Mouse (Mus musculus): Measurements from ENCODE around the gene Adm2.

Gene Adm2

DNA sequence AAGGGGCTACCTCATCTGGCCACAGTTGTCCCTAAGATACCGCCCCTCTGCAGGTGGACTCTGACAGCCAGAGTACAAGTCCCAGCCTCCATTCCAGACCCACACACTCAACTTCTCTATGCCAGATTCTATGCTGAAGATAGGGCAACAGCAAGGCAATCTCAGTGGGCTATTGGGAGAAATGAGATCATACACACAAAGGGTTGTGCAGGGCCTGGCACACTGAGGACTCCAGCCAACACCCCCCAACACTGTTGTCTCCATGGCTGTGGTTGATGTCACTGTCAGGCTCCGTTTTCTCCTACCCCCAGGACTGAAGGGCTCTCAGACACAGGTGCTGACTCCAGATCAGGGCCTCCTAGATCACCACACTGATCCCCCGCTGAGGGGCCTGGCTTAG, 8.4 kb upstream of the Adm2 start:
- no peak for DNase-seq

DNA sequence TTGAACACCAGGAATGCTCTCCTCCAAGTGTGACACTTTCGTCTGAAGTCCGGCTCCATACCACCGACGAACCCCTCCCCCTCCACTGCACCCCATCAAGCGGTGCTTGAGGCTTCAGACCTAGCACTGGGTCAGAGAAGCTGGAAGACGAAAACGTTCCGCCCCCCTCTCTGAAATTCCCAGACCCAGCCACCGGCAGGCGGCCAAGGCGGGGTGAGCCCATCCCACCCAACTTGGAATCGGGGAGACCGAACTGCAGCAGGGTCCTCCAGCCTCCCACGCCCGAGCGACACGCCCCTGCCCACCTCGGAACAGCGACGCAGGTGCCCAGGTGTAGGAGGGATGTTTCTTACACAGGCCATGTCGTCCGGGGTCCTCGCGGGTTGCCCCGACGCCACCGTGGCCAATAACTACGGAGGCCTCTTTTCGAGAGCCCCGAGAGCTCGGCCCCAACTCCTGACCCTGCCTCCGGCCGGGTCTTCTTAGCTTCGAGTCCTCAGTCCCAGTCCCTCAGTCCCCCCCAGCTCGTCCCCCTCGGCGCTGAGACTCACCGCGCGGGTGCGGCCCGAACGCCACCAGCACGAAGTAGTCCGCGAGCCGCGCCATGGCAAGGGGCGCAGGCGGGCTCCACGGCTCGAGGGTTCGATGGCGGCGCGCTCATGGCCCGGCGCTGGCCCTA, 7.9 kb upstream of the Adm2 start:
- peak; percentile 57 for DNase-seq

DNA sequence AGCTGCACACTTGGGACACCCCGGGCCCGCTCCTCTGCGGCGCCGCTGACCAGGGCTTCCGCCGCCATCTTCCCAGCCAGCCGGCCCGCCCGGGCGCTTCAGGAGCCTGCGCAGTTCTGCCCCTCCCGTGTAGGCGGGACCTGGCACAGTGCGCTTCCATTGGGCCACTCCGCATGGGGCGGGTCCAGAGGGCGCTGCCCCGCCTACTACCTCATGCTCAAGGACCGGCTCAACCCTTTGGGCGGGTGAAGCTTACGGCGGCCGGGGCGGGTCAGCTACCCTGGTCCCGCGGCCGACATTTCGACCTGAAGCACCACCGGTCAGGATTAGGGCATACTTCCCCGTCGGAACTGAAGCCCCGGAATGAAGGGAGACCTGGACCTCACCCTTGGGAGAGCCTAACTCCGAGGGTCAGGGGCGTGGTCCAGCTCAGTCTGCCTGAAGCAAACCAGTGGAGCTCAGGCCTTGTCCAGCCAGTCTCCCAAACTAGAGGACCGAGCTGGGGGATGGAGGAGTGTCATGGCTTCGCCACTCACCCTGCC, 7.3 kb upstream of the Adm2 start, which contains the start of gene Sbf1:
Sbf1 (minus strand) TSS at position 122 of the 542 bp plus-strand sequence.
- DNase-seq, result peak; percentile 97

DNA sequence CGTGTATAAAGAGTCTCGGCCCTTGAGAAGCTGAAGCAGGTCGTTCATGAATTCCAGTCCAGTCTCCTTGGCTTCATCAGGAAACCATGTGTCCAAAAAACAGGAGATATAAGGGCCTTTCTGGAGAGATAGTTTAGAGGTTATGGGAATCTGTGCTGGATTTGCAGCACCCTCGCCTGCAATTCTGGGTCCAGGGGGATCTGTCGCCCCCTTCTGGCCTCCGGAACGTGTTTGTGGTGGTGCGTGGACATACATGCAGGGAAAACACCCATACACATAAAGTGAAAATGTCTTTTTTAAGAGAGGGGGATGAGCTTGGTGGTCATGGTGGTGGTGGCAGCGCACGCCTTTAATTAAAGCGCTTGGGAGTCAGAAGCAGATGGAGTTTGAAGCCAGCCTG, 6.4 kb upstream of the Adm2 start:
- DNase-seq, result peak; percentile 56

DNA sequence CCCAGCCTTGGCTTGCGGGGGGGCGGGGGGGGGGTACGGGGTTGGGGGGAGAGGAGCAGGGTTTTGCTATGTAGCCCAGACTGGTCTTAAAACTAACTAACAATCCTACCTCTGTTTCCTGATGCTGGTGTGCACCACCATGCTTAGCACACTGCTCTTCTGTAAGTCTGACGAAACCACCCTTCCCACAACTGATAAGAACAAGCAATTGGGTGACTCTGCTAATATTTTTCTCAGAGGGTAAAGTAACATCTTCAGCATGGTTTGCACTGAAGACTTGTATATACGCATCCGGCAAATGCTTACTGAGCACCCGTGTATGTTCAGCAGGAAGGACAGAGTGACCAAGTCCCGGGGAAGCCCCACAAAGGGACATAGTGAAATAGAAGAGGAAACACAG, 1.3 kb upstream of the Adm2 start:
- no peak for DNase-seq

DNA sequence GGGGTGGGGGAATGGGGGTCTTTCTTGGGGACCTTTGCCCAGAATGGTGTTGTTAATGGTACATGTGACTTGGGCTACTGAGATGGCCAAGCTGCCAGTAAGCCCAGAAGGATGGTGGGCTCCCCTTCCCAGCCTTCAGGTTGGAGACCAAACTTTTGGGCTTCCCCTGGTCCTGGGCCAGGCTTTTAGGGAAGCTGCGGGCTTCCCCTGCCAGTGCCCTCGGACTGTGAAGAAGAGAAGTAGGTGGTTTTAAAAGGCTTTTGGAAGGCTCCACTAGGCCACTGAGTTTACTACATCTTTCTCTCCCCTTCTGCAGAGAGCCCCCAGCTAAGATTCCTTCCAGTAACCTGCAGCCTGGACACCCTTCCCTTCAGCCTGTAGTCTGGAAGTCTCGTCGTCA, 1.1 kb downstream of the Adm2 start:
- no peak for DNase-seq

DNA sequence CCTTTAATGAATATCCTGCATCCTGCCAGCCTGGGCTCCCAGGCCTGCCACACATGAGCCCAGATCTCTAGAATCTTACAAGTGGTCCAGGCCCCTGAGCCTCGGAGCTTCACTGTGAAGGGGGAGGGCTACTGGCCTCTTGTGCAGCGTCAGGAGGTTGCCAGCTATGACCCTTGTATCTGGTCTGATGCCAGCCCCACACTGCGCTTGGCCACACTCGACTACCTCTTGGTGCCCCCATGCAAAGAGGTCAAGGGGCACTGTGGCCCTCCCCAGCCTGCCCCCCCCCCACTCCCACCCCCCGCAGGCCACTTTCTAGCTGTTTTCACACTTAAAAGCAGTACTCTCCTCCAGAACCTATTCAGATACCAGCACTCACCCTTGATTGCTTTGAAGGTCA, 3.9 kb downstream of the Adm2 start:
- no peak for DNase-seq

DNA sequence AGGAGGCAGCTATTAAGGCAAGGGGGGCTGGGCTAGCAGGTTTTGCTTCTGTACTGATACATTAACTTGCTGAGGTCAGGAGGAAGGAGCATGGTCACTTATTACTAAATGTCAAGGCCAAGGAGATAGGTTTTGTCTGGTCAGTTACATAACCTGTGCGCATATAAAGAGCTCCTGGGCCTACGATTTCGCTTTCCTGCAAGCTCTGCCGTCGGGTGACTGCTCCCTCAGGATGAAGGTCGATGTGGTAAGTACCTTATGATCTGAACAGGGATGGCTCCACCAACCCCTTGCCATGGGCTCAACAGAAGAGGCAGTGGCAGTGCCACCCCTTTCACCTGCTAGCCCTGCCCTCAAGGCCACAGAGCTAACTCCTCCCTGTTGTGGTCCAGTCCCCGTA, 11.8 kb downstream of the Adm2 start, which contains the start of gene Miox:
Miox (plus strand) TSS at position 128 of the 400 bp plus-strand sequence.
- no peak for DNase-seq

DNA sequence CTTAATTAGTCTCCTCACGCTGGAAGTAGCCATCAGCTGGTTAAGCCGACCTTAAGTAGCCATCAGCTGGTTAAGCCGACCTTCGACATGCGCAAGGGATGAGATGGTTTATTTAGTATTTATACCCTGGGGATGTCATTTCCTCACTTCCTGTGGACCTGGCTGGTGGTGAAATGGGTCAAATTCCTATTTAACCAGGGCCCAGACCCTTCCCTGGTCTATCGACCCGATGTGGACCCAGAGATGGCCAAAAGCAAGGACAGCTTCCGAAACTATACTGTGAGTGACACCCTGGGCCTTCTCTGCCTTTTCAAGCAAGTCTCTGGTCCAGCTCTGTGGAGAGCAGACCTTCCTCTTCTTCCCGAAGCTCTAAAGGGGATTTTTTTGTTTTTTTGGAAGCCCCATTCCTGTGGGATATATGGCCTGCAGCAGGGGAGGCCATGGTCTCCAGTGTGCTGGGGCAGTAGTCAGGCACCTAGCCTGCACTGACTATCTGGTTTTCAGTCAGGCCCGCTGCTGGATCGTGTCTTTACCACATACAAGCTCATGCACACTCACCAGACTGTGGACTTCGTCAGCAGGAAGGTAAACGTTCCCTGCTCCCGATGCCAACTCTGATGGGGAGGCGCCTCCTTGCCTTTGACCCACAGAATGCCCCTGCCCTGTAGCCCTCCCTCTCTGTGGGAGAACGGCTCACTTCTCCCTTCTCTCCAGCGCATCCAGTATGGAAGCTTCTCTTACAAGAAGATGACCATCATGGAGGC, 12.4 kb downstream of the Adm2 start:
- no peak for DNase-seq

DNA sequence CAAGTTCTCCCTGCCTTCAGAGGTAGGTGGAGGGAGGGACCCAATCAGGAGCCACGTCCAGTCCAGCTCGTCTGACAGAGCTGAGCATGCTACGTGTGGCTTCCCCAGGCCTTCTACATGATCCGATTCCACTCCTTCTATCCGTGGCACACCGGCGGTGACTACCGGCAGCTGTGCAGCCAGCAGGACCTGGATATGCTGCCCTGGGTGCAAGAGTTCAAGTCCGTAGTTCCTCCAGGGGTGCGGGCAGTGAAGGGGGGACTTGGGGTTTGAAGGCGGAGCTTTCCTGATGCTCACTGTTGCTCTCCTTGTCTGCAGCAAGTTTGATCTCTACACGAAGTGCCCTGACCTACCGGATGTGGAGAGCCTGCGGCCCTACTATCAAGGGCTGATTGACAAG, 13.9 kb downstream of the Adm2 start:
- no peak for DNase-seq

DNA sequence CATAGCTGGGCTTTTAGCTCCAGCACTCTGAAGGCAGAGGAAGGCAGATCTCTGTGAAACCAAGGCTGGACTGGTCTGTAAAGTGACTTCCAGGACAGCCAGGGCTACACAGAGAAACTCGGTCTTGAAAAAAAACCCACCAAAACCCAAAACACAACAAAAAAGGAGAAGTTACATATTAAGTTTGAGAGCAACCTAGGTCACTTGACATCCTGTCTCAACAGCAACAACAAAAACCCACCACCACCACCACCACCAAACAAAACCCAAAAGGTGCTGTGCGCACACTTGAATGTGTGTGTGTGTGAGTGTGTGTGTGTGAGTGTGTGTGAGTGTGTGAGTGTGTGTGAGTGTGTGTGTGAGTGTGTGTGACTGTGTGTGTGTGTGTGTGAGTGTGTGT, 17.2 kb downstream of the Adm2 start:
- DNase-seq, result no peak

DNA sequence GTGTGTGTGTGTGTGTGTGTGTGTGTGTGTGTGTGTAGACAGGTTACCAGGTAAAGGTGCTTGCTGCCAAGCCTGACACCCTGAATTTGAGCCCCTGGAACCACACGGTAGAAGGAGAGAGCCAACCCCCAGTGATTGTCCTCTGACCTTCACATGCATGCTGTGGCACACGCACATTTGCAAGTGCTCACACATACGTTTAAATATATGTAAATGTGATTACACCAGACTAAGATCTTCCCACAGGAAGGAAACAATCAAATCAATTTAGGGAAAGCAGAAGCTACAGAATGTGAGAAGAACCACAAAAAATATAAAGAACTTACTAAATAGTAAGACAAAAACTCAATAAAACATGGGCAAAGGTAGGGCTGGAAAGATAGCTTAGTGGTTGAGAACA, 17.6 kb downstream of the Adm2 start:
- DNase-seq, result no peak

DNA sequence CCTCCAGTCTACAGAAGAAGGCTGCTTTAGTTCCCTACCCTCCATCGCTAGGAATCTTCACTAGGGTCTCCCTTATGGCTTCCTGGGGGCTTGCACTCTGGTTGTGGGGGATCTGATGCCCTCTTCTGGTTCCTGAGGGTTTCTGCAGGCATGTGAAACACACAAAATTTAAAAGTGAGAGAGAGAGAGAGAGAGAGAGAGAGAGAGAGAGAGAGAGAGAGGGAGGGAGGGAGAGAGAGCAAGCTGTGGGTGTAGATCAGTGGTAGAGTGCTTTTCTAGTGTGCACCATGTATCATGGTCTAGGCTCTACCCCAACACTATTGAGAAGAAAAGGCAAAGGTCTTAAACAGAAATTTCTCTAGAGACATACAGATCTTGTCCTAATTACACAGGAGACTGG, 19.2 kb downstream of the Adm2 start:
- DNase-seq, result no peak

DNA sequence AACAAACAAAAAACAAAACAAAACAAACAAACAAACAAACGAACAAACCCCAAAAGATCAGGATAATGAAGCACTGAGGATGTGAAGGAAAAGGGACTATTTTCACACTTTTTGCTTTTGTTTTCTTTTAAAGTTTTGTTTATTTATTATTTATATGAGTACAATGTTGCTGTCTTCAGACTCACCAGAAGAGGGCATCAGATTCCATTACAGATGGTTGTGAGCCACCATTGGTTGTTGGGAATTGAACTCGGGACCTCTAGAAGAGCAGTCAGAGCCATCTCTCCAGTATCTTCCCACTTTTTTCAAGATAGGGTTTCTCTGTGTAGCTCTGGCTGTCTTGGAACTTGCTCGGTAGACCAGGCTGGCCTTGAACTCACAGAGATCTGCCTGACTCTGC, 20.8 kb downstream of the Adm2 start:
- no peak for DNase-seq

DNA sequence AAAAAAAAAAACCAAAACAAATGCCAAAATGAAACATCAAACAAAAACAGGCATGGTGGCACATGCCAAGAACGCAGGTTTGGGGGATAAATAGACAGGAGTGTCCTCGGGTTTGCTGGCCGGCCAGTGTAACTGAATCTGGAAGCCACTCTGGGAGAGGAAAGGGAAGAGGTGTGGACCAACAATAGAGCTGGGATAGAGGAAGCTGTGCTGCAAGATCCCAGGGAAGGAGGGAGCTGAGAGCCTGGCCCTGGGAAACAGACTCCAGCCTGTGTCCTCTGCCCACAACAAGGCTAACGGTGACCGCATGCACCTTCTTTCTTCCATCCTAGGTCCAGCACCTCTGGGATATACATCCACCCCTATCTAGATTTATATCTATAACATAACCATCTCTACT, 27.9 kb downstream of the Adm2 start:
- no peak for DNase-seq

DNA sequence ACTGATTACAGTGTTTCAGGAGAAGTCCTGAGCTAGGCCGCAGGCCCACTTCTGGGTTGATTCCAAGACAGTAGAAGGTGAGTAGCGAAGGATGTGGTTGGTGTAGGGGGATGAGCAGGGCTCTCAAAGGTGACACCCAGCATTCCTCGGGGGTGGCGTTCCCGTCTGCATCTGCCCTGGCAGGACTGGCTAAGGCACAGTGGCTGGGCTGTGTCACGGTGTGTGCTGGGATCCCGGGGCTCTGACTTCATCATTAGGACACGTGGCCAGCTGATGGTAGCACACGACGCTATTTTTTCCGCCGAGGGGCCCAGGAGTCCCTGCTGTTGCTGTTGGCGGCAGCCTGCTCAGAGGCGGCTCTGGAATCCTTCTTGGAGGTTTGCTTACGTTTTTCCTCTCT, 28.8 kb downstream of the Adm2 start:
- no peak for DNase-seq

DNA sequence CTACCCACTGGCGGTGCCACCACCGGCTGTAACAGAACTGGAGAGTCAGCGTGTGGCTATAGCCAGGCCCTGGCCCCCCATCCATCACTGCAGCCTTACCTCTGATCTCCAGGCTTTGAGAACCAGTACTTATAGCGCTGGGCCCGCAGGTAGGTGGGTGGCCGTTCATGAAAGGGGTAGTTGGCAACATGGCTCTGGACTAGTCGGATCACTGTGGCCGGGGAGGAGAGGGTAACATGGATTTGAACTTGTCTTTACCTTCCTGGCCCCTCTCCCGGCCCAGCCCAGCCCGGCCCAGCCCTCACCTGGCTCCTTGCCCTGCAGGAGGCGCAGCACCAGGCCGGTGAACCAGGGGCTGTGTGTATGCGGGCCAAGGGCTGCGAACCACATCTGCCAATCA, 29.5 kb downstream of the Adm2 start:
- no peak for DNase-seq

DNA sequence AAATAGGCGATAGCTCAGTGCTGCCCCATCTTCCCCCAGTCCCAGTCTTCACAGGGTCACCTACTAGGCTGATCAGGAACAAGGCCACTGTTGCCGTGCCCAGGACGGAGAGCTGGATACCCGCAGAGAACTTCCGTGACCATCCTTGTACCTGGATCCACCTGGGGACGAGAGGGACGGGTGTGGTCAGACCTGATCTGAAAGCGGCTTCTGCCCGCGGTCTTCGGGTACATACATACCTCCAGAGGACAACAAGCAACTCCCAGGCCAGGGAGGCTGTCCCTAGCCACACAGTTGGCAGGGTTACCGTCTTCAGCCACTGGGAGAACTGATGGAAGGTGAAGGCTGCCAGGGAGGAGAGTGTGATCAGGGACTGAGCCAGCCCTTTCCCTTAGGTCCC, 30.3 kb downstream of the Adm2 start:
- DNase-seq, result no peak

DNA sequence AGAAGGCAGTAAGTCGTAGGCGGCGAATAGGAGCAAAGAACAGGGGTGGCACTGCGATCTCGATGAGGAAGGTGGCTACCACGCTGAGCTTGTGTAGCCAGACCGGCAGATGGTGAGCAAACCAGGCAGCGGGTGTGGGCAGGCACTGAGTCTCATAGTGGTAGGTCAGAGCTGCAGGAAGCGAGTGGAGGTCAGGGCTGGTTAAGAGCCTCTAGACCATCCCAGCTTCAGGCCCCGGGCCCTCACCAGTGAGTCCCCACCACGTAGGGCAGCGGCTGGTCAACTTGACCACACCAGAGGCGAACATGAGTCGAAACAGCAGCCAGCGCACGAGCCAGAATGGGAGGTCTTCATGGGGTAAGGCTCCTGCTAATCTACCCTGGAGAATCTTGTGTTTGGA, 31.3 kb downstream of the Adm2 start:
- DNase-seq, result no peak

DNA sequence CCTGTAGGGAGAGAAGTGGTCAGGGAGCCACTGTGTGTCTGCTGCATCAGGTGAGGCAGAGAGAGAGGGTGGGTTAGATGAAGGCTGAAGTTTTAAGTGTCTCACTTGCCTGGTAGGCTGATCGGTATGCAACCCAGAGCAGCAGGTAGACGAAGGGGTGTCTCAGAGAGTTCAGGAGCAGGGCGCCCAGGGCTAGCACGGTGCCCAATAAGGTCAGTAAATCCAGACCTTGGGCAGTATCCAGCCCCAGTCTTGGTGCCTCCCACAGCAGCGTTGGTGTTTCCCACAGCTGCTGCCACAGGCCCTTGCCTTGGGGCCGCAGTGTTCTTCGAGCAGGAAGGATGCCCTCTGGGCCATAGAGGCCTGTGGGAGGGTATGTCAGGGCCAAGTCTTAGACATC, 31.9 kb downstream of the Adm2 start:
- peak; percentile 28 for DNase-seq

DNA sequence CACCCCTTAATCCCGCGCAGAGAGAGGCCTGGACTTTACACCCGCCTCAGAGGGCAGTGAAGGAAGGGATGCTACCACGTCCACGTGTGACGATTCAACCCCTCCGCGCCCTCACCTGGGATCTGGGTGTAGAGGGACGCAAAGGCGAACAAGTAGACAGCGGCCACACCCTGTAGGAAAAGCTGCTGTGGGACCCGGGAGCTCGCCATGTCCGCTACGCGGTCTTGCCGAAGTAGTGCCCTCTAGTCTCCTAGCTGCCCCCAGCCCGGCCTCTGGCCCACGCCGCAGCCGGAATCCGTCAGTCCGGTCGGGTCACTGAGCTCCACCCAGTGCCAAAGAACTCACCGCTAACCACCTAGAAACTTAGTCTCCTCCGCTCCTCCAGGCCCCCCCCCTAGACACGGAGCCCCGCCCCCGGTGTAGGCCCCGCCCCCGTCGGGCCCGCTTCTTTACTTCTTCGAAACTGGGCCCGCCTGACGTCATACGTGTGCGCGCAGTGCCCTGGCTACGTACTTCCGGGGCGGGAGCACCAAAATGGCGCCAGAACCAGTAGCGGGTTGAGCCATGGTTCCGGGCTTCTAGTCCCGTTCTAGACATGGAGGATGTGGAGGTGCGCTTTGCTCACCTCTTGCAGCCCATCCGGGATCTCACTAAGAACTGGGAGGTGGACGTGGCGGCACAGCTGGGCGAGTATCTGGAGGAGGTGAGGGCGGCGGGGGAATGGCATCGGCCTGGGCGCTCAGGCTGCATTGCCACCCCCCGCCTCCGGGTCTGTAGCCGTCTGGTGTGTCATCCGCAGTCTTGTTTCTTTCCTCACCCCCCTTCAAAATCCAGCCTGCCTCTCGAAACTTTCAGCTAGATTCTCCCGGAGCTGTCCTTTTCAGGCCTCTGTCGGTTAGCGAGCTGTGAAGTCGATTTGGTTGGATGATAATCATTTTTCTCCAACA, 33.0 kb downstream of the Adm2 start, which contains the start of the genes Lmf2 and Ncaph2:
Lmf2 (minus strand) TSS at position 419 of the 947 bp plus-strand sequence.
Ncaph2 (plus strand) TSS at position 479 of the 947 bp plus-strand sequence.
- peak; percentile 96 for DNase-seq

DNA sequence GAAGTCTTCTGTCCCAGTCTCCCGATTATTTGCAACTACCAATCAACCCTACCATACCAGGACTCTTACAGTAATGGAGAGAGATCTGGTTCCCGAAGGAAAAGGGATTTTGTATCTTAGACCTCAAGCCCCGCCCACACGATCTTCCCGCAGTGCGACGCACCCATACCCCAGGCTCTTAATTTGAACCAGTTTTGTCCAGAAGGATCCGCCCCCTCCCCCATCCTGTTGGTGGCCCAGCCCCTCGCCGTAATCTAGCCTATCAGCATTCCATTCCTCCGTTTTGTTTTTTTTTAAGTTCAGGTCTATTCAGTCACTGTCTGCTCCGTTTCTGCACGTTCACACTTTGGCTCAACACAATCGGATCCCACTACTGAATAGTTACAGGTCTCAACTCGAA, 33.9 kb downstream of the Adm2 start:
- peak; percentile 84 for DNase-seq

DNA sequence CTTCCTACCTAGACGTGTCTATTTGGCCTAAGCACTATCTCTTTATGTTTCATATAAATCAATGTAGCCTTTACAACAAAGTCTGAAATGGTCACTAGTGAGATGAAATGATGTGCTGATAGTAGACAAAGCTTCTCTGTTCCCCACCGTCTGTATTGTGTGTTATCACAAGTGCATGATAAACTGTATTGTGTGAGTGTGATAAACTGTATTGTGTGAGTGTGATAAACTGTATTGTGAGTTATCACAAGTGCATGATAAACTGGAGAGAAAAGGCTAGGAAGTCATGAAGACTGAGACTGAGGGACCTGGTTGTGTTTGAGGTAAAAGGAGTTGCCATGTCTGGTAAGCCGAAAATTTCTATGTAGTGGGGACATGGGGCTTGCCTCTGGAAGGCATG, 36.3 kb downstream of the Adm2 start:
- DNase-seq, result no peak
